Mouse (Mus musculus) adrenal gland, postnatal 10 days (tissue): ENCODE data around the gene Zdhhc19. TPM values are rescaled to one million over a fixed set of nuclear protein-coding genes. Genes with fewer than 3 reads are reported as not detected.

Experiments
- DNase-seq: peaks from one replicate; pipeline ENCODE4 v3.0.0; 2021; ENCODE audit warnings: mixed read lengths
- total RNA-seq, 2 experiments: library from RNA; stranded (reverse); gene quantifications; 2 replicates each; pipeline ENCODE4 v1.2.3; 2021

Gene Zdhhc19
- total RNA-seq, 2 experiments from 2014 or later = not detected

- DNase-seq = peak; percentile 23
Observed at GRCm38 (mm10) chr16:32551346-32551747, 55.3 kb downstream of the Zdhhc19 start.

GRCm38 (mm10) chr16:32555588-32555987, 59.5 kb downstream of the Zdhhc19 start:
- peak; percentile 33 for DNase-seq

- DNase-seq = no peak
Observed at GRCm38 (mm10) chr16:32559493-32559892, 63.4 kb downstream of the Zdhhc19 start.

- DNase-seq = no peak
Observed at GRCm38 (mm10) chr16:32563056-32563793, 67.2 kb downstream of the Zdhhc19 start.

GRCm38 (mm10) chr16:32567282-32567681, 71.2 kb downstream of the Zdhhc19 start:
- no peak for DNase-seq

GRCm38 (mm10) chr16:32568401-32568800, 72.3 kb downstream of the Zdhhc19 start:
- DNase-seq = no peak

GRCm38 (mm10) chr16:32570042-32570441, 74.0 kb downstream of the Zdhhc19 start:
- DNase-seq = no peak

GRCm38 (mm10) chr16:32572528-32572927, 76.5 kb downstream of the Zdhhc19 start:
- no peak for DNase-seq

GRCm38 (mm10) chr16:32586482-32586881, 90.4 kb downstream of the Zdhhc19 start:
- no peak for DNase-seq

- DNase-seq = no peak
Observed at GRCm38 (mm10) chr16:32588568-32588967, 92.5 kb downstream of the Zdhhc19 start.

- no peak for DNase-seq
Observed at GRCm38 (mm10) chr16:32591521-32591920, 95.5 kb downstream of the Zdhhc19 start.

GRCm38 (mm10) chr16:32593283-32593805, 97.3 kb downstream of the Zdhhc19 start:
- DNase-seq = no peak

GRCm38 (mm10) chr16:32593916-32594315, 97.9 kb downstream of the Zdhhc19 start:
- DNase-seq = no peak

- no peak for DNase-seq
Observed at GRCm38 (mm10) chr16:32594701-32595100, 98.6 kb downstream of the Zdhhc19 start.

GRCm38 (mm10) chr16:32595142-32595855, 99.2 kb downstream of the Zdhhc19 start:
- DNase-seq = peak; percentile 36

- DNase-seq = peak; percentile 56
Observed at GRCm38 (mm10) chr16:32597909-32598381, 101.9 kb downstream of the Zdhhc19 start.

- DNase-seq = no peak
Observed at GRCm38 (mm10) chr16:32599151-32599550, 103.1 kb downstream of the Zdhhc19 start.

- DNase-seq = no peak
Observed at GRCm38 (mm10) chr16:32602193-32602685, 106.2 kb downstream of the Zdhhc19 start.

GRCm38 (mm10) chr16:32607562-32608343, 111.7 kb downstream of the Zdhhc19 start:
- DNase-seq = no peak

- no peak for DNase-seq
Observed at GRCm38 (mm10) chr16:32608344-32608711, 112.3 kb downstream of the Zdhhc19 start.

- peak; percentile 99 for DNase-seq
Observed at GRCm38 (mm10) chr16:32608712-32609400, 112.8 kb downstream of the Zdhhc19 start, which contains the start of gene Tfrc. Tfrc (plus strand) TSS chr16:32608920.

- DNase-seq = no peak
Observed at GRCm38 (mm10) chr16:32609401-32609779, 113.3 kb downstream of the Zdhhc19 start.
